Mouse (Mus musculus) splenic B cell, adult 2 months (primary cell): Measurements from ENCODE around the gene Gpsm2.
A peak's percentile ranks its signal among the peaks of the same experiment; 100 is the strongest.

Experiments used
- DNase-seq: peaks from one replicate; pipeline ENCODE4 v3.0.0-alpha.2; 2011; ENCODE audit warnings: low read depth, low spot score
- H3K27me3 ChIP-seq: 2 replicates; pipeline ENCODE4 v1.6.1; 2012; ENCODE audit warnings: mild to moderate bottlenecking, low read length, moderate library complexity, mixed read lengths; ENCODE audit not compliant: control insufficient read depth, poor library complexity, insufficient read depth, severe bottlenecking
- H3K36me3 ChIP-seq: 2 replicates; pipeline ENCODE4 v1.6.1; 2012; ENCODE audit warnings: mild to moderate bottlenecking, low read length, moderate library complexity, mixed read lengths; ENCODE audit not compliant: control insufficient read depth, poor library complexity, insufficient read depth, severe bottlenecking

Gene Gpsm2

GRCm38 (mm10) chr3:108751691-108752090 lies 29.6 kb upstream of the Gpsm2 start:
- DNase-seq: no peak
- Histone ChIP-seq H3K36me3 (no peaks in the 10 kb centered on the region), H3K27me3 (no peaks in the 10 kb centered on the region; the same call in 1 of the 2 replicates)

GRCm38 (mm10) chr3:108751061-108751460 lies 29.0 kb upstream of the Gpsm2 start:
- no peaks in the 10 kb centered on the region; the same call in 1 of the 2 replicates for H3K27me3 ChIP-seq
- DNase-seq: no peak

GRCm38 (mm10) chr3:108744060-108744459 lies 22.0 kb upstream of the Gpsm2 start:
- no peak for DNase-seq
- Histone ChIP-seq H3K27me3 (no peaks in the 10 kb centered on the region), H3K36me3 (no peaks in the 10 kb centered on the region)

More at GRCm38 (mm10) chr3:108751061-108751460, 29.0 kb upstream of the Gpsm2 start:
- no peaks in the 10 kb centered on the region for H3K36me3 ChIP-seq

- no peaks in the 10 kb centered on the region for H3K36me3 ChIP-seq
- H3K27me3 ChIP-seq: no peaks in the 10 kb centered on the region
Measured at GRCm38 (mm10) chr3:108739045-108739708, 17.1 kb upstream of the Gpsm2 start, which contains the start of gene Aknad1. Gene Aknad1 (plus strand): TSS chr3:108739658.

DNA sequence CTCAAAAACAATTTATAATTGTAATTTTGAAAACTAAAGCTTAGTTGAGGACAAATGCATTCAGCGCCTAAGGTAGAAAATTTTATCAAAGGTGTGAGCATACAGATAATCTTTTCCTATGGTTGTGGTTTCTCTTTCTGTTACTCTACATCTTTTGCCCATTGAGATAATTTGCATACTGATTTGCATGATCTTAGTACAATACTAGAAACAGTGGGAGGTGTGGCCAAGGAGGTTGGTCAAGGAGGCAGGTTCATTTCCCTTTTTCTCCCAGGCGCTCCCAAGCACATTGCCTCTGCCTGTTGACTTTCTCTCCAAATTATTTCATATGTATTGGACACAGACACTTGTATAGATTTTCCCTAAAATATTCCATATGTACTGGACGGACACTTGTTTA lies 15.7 kb upstream of the Gpsm2 start:
- peak; percentile 20 for DNase-seq
- Histone ChIP-seq H3K36me3 (no peaks in the 10 kb centered on the region), H3K27me3 (no peaks in the 10 kb centered on the region)

More at GRCm38 (mm10) chr3:108739045-108739708, 17.1 kb upstream of the Gpsm2 start, which contains the start of gene Aknad1:
- no peak for DNase-seq

- H3K27me3 ChIP-seq: no peaks in the 10 kb centered on the region
- DNase-seq: no peak
- no peaks in the 10 kb centered on the region for H3K36me3 ChIP-seq
Measured at GRCm38 (mm10) chr3:108730316-108730715, 8.2 kb upstream of the Gpsm2 start.

- Histone ChIP-seq H3K36me3 (no peaks in the 10 kb centered on the region), H3K27me3 (no peaks in the 10 kb centered on the region; the same call in 1 of the 2 replicates)
- no peak for DNase-seq
Measured at GRCm38 (mm10) chr3:108727776-108728175, 5.7 kb upstream of the Gpsm2 start.

- Histone ChIP-seq H3K27me3 (no peaks in the 10 kb centered on the region; the same call in 1 of the 2 replicates), H3K36me3 (no peaks in the 10 kb centered on the region)
- DNase-seq: no peak
Measured at GRCm38 (mm10) chr3:108727344-108727743, 5.2 kb upstream of the Gpsm2 start.

DNA sequence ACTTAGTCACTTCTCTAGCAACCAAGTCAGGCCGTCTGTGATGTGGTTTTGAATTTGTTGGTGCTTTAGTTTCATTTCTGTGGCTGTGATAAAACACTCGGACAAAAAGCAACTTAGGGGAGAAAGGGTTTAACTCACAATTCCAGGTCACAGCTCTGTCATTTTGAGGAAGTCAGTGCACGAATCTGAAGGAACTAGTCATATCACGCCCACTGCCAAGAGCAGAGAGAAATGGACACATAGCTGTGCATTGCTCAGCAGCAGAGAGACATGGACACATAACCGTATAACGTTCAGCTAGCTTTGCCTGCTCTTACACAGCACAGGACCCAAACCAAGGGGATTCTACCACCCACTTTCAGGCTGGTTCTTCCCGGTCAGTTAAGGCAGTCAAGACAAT lies 4.3 kb upstream of the Gpsm2 start:
- H3K27me3 ChIP-seq: peaks cover 5% of the 10 kb centered on the region
- no peaks in the 10 kb centered on the region for H3K36me3 ChIP-seq
- no peak for DNase-seq

DNA sequence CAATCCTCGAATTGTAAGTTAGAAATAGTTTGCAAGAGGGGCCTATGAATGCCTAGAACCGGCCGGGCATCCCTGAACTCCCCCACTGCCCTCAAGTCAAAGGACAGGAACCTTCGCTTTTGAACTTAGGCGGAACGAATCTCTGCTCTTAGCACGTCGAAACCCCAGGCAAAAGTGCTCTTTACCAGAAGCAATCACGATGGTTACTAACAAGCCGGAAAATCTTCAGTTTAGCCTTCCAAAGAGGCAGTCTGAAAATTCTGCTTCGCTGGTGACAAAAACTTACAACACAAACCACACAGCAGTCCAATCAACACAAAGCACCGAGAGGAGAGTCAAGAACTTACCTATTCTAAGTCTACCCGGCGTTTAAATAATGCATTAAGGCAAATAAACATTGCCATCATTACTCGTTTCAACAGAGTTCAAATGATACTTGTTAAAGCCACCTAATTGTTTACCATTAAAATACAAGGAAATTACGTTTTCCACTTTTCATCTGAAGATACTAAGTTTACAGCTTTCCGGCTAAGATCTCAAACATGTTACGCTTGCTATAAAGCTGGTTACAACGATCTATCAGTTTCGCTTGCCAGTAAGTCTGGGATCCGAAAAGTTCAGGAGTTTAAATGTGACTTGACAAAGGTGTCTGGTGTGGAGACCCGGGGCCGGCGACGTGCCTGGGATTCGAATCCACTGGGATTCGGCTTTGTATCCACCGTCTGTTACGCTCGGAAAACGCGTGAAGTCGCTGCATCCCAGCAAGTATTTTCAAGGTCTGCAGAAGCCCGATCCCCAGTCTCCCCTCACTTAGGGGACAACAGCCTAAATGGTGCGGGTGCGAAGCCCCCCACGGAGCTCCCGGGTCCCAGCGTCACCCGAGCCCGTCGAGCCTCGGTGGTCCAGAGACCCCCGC lies 775 bp downstream of the Gpsm2 start:
- DNase-seq: peak; percentile 35
- Histone ChIP-seq H3K36me3 (no peaks in the 10 kb centered on the region), H3K27me3 (peaks cover 5% of the 10 kb centered on the region)

- Histone ChIP-seq H3K27me3 (peaks cover 5% of the 10 kb centered on the region), H3K36me3 (no peaks in the 10 kb centered on the region)
- no peak for DNase-seq
Measured at GRCm38 (mm10) chr3:108719761-108720160, 2.3 kb downstream of the Gpsm2 start.

DNA sequence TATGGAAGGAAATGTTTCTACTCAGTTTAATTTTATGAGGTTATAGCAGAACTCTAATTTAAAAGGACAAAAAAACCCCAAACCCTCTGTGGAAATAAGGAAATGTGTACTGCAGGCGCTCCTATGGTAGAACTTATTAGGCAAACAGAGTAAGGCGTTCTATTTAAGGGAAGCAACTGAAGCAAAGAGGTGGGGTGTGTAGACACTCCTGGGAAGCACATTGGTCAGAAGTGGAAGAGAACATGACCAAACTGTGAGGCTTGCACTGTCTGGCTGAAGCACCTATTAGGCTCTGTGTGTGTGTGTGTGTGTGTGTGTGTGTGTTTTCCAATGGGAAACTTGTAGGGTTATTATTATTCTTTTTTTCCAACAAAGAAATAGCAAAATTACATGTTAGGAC lies 2.8 kb downstream of the Gpsm2 start:
- H3K36me3 ChIP-seq: no peaks in the 10 kb centered on the region
- H3K27me3 ChIP-seq: peaks cover 5% of the 10 kb centered on the region
- DNase-seq: no peak

GRCm38 (mm10) chr3:108717896-108718502 lies 4.1 kb downstream of the Gpsm2 start:
- Histone ChIP-seq H3K36me3 (no peaks in the 10 kb centered on the region), H3K27me3 (peaks cover 5% of the 10 kb centered on the region)
- peak; percentile 74 for DNase-seq

GRCm38 (mm10) chr3:108714837-108715236 lies 7.3 kb downstream of the Gpsm2 start:
- no peak for DNase-seq
- H3K27me3 ChIP-seq: no peaks in the 10 kb centered on the region

More at GRCm38 (mm10) chr3:108714837-108715236, 7.3 kb downstream of the Gpsm2 start:
- no peaks in the 10 kb centered on the region for H3K36me3 ChIP-seq
